Mouse (Mus musculus) liver, adult 2 months (tissue): ENCODE data around the gene Chpf. TPM values are rescaled to one million over a fixed set of nuclear protein-coding genes. Genes with fewer than 3 reads are reported as not detected.

ENCODE experiments used
- DNase-seq: peaks from one replicate; pipeline ENCODE4 v3.0.0-alpha.2; 2011; ENCODE audit warnings: low read depth, low spot score; ENCODE audit errors: extremely low read depth
- H3K27ac ChIP-seq: fragments of 200-500 bp; replicated peaks from 2 replicates; pipeline ENCODE4 v1.5.1; 2012; ENCODE audit warnings: low read depth, mild to moderate bottlenecking, control low read depth, inconsistent platforms, low read length; ENCODE audit not compliant: insufficient read depth
- H3K27me3 ChIP-seq: fragments of 200-500 bp; 2 replicates; pipeline ENCODE4 v1.6.1; 2012; ENCODE audit warnings: mild to moderate bottlenecking, moderate library complexity, low read length, inconsistent platforms; ENCODE audit not compliant: control insufficient read depth, insufficient read depth
- H3K36me3 ChIP-seq: fragments of 200-500 bp; 2 replicates; pipeline ENCODE4 v1.6.1; 2012; ENCODE audit warnings: low read length, inconsistent platforms; ENCODE audit not compliant: control insufficient read depth, insufficient read depth
- H3K4me1 ChIP-seq: fragments of 200-500 bp; 2 replicates; pipeline ENCODE4 v1.6.1; 2011; ENCODE audit warnings: low read length; ENCODE audit not compliant: control insufficient read depth, insufficient read depth
- H3K4me3 ChIP-seq: fragments of 200-500 bp; 2 replicates; pipeline ENCODE4 v1.5.1; 2011; ENCODE audit warnings: low read depth, mild to moderate bottlenecking, control low read depth, low read length, moderate library complexity; ENCODE audit not compliant: insufficient read depth
- H3K79me2 ChIP-seq: fragments of 200-500 bp; 2 replicates; pipeline ENCODE4 v1.6.1; 2012; ENCODE audit warnings: inconsistent platforms, mild to moderate bottlenecking, low read length, moderate library complexity; ENCODE audit not compliant: control insufficient read depth, insufficient read depth
- H3K9ac ChIP-seq: fragments of 200-500 bp; 2 replicates; pipeline ENCODE4 v1.6.1; 2012; ENCODE audit warnings: low read depth, mild to moderate bottlenecking, control low read depth, inconsistent platforms, low read length
- CTCF ChIP-seq: fragments of 200-500 bp; IDR thresholded peaks from 2 replicates; pipeline ENCODE4 v1.5.1; 2011; ENCODE audit warnings: low read depth, low read length, control low read depth
- POLR2A ChIP-seq: fragments of 200-500 bp; IDR thresholded peaks from 2 replicates; pipeline ENCODE4 v1.6.1; 2011; ENCODE audit warnings: low read length, control low read depth; ENCODE audit not compliant: insufficient read depth; ENCODE audit errors: extremely low read depth
- WGBS: fragments of 180-500 bp; shearing (Covaris S2); methylation state at CpG from one replicate; pipeline ENCODE4 v1.1.7; 2018; 5-methylcytosine and 5-hydroxymethylcytosine counted together
- polyA plus RNA-seq: library from polyadenylated mRNA; depleted of rRNA; stranded (reverse); fragments of >200 nt; gene quantifications from 2 replicates; pipeline ENCODE4 v1.2.3, GENCODE M21; 2012
- total RNA-seq: library from RNA; depleted of rRNA; stranded (reverse); fragments of >200 nt; gene quantifications from 2 replicates; pipeline ENCODE4 v1.2.3, GENCODE M21; 2014

Chpf gene
- total and polyA plus RNA-seq, 2 experiments: 1.4 to 3.4 TPM

- TF ChIP-seq POLR2A: no peak
- TF ChIP-seq CTCF: no peak
- 88% methylated on average over 34 of the region's 34 CpGs for WGBS
- no peaks in the 10 kb centered on the region for H3K79me2 ChIP-seq
These were observed 11.9 kb upstream of the Chpf start for GRCm38 (mm10) chr1:75490785-75491551.

GRCm38 (mm10) chr1:75487405-75488161, 8.5 kb upstream of the Chpf start:
- Histone ChIP-seq H3K79me2 (no peaks in the 10 kb centered on the region), H3K27ac (no peak overlapping the region), H3K4me1 (no peaks in the 10 kb centered on the region), H3K9ac (0 out of 2 replicates have a peak overlapping the region, but pooled peaks have one; percentile 13), H3K36me3 (no peaks in the 10 kb centered on the region), H3K4me3 (peak overlapping the region; percentile 47), H3K27me3 (peaks cover 7% of the 10 kb centered on the region)
- peak; percentile 18 for DNase-seq
- WGBS: 18% methylated on average over 62 of the region's 62 CpGs
- TF ChIP-seq POLR2A (no peak), CTCF (no peak)

More at GRCm38 (mm10) chr1:75490785-75491551, 11.9 kb upstream of the Chpf start:
- H3K9ac ChIP-seq: no peak overlapping the region
- H3K27ac ChIP-seq: no peak overlapping the region
- peaks cover 3% of the 10 kb centered on the region; the same call in 1 of the 2 replicates for H3K27me3 ChIP-seq
- no peak overlapping the region for H3K4me3 ChIP-seq
- H3K36me3 ChIP-seq: no peaks in the 10 kb centered on the region
- H3K4me1 ChIP-seq: no peaks in the 10 kb centered on the region
- no peak for DNase-seq

GRCm38 (mm10) chr1:75487040-75487404, 7.9 kb upstream of the Chpf start:
- Histone ChIP-seq H3K36me3 (no peaks in the 10 kb centered on the region), H3K4me3 (peak overlapping the region; percentile 47; the same call in 1 of the 2 replicates), H3K4me1 (no peaks in the 10 kb centered on the region), H3K27ac (no peak overlapping the region), H3K79me2 (no peaks in the 10 kb centered on the region), H3K9ac (no peak overlapping the region), H3K27me3 (peaks cover 11% of the 10 kb centered on the region)
- DNase-seq: no peak
- TF ChIP-seq CTCF (no peak), POLR2A (no peak)
- 7% methylated on average over 13 of the region's 13 CpGs for WGBS

GRCm38 (mm10) chr1:75486561-75486960, 7.5 kb upstream of the Chpf start:
- TF ChIP-seq CTCF (no peak), POLR2A (no peak)
- Histone ChIP-seq H3K4me3 (no peak overlapping the region), H3K27me3 (peaks cover 11% of the 10 kb centered on the region), H3K27ac (no peak overlapping the region), H3K9ac (no peak overlapping the region), H3K36me3 (no peaks in the 10 kb centered on the region), H3K4me1 (no peaks in the 10 kb centered on the region), H3K79me2 (no peaks in the 10 kb centered on the region)
- WGBS: 28% methylated on average over 24 of the region's 24 CpGs
- DNase-seq: no peak

- Histone ChIP-seq H3K79me2 (no peaks in the 10 kb centered on the region), H3K9ac (no peak overlapping the region), H3K4me3 (no peak overlapping the region), H3K27ac (no peak overlapping the region), H3K36me3 (no peaks in the 10 kb centered on the region), H3K4me1 (no peaks in the 10 kb centered on the region; the same call in 1 of the 2 replicates), H3K27me3 (peaks cover 8% of the 10 kb centered on the region)
- TF ChIP-seq POLR2A (no peak), CTCF (no peak)
- no peak for DNase-seq
- 78% methylated on average over 7 of the region's 7 CpGs for WGBS
These were observed 1.6 kb upstream of the Chpf start for GRCm38 (mm10) chr1:75480735-75481134.

- TF ChIP-seq CTCF: no peak
- TF ChIP-seq POLR2A: no peak
- Histone ChIP-seq H3K27ac (no peak overlapping the region), H3K4me1 (no peaks in the 10 kb centered on the region; the same call in 1 of the 2 replicates), H3K4me3 (no peak overlapping the region), H3K9ac (no peak overlapping the region), H3K27me3 (peaks cover 13% of the 10 kb centered on the region), H3K36me3 (no peaks in the 10 kb centered on the region), H3K79me2 (no peaks in the 10 kb centered on the region)
- WGBS: 31% methylated on average over 13 of the region's 13 CpGs
- no peak for DNase-seq
These were observed 929 bp upstream of the Chpf start for GRCm38 (mm10) chr1:75480036-75480435.
